Mouse (Mus musculus): Measurements from ENCODE around the gene Gm10320.

Gm10320 gene

DNA sequence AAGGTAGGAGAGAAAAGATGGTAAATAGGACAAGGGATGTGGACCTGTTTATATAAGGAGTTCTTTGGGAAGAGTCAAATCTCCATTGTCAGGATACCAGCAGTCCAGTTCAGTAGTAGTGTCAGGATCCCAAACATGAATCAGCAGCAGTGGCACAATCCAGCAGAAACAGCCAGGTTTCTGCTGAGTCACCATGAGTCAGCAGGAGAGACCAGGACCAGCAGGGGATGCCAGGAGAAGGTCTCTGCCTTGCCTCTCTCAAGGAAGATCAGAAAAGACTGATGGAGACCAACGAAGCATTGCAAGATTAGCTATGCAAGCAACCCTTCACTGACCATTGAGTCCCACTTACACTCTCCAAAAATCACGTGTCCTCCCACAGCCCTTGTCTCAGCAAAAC is 35.4 kb downstream of the Gm10320 start:
- no peak for DNase-seq (ENCODE audit: low spot score)

DNA sequence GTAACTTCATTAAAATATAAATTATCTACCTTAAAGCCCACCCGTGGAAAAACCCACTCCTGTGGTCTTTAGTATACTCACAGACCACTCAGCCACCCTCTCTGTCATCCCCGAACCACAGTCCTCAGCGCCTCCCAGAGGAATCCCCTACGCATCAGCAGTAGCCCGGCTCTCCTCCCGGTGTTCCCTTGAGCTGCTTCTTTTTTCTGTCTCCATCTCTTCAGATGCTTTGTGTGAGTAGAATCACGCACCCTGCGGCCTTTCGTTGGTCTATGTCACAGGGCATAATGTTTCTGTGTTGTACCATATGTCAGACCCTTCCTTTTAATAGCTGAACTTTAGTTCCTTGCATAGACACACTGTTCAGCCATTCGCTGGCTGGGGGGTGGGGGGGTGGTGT is 36.2 kb downstream of the Gm10320 start:
- DNase-seq (ENCODE audit: low spot score): no peak

DNA sequence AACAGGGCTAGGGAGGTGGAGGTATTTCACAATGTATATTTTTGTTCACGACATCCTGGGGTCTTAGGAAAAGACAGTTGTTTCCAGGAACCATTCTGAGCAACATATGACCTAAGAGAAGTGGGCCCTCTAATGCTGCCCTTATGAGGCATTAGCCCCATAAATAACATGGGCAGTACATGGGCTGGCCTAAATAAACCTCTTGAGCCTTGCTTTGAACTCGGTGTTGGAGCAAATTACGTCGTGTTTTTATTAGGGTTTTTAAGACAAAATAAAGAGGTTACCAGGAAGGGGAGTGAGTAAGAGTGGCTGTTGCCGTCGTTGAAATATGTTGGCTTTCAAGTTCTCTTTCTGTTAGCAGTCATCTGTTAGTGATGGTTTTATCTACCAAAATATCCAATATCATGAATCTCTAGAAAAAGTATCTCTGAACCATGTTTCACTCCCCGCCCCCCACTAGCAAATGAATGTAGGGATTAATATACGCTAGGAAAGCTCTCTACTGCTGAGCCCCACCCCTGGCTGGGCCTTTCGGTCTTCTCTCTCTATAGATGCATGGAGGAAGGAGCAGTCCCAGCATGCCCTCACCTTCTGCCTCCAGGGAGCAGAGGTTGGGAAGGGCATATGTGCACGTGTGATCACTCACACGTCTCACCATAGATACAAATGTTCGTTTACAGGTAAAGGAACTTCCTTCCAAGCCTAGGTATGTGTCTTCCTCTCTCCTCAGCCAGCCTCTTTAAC is 37.4 kb downstream of the Gm10320 start:
- no peak for DNase-seq (ENCODE audit: low spot score)

DNA sequence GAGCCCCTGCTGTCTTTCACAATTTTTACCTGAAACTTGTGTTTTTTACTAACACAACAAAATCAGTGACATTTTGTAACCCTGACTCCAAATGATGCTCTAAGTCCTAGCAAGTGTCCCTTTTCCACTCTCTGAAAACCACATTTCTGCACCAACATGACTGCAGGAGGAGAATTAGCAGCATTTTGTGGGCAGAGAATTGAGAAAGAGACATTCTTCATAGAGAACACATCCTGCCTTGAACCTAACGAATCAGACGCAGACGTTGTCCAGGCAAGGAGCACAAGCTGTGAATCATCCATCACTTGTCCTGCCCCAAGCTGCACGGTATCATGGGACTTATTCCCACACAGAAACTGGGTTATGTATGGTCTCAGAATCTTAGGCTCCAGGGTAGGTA is 38.7 kb downstream of the Gm10320 start:
- no peak for DNase-seq (ENCODE audit: low spot score)

DNA sequence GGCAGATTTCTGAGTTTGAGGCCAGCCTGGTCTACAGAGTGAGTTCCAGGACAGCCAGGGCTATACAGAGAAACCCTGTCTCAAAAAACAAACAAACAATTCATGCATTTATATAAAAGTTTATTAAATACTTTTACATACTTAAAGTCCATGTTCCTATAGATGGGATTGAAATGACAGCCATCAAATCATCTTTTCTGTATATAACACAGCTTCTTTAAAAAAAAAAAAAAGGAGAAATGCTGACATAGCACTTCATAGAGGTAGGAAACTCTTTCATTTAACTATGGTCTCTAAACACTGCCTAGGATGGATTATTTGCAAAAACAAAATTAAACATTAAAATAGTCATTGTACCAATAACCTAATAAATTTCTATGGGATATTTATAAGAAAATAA is 43.1 kb downstream of the Gm10320 start:
- no peak for DNase-seq (ENCODE audit: low spot score)

DNA sequence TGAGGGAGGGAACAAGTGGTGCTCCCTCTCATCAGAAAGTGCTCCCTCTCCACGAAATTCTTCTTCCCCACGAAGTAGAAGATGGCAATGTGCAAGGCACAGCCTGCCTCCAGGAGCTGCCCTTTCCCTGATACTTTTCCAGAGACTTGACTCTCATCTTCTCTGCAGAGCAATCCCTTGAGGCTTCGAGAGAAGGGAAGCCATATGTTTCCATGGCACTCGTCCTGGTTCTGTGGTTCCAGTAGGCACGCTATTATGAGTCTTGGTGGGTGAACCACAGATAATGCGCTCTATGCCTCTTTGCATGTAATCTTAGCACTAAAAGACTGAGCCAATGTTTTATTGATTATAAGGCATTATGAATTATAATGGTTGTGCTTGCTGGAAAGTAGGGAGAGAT is 44.1 kb downstream of the Gm10320 start:
- DNase-seq (ENCODE audit: low spot score): no peak

DNA sequence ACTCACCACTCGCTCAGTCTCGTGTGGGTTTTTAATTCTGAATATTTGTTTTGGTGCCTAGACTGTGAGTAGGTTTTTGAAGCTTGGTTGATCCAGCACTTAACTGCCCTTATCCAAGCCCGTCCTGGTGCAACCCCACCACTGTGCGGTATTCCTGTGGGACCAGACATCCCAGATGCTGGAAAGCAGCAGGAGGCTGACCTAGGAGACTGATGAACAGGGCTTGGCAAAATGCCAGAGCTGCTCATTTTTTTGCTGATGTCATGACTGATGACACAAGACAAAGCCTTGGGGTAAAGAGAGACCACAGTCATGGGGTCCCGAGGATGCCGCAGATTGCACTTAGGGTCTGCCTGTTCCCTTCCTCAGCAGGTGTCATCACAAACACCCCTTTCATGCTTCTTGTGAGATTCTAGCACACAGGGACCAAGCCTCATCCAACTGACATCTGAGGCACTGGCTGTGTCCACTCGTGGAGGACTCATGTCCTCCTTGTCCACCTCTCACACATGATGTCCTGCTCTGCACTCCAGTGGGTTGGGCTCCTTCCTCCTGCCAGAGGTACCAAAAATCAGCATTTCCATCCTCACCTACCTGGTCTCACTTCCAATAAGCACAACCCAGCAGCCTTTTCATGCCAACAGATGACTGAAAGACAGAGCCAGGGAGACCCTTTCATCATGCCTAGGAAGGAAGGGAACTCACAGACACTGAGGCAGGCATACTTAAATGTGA is 46.2 kb downstream of the Gm10320 start:
- no peak for DNase-seq (ENCODE audit: low spot score)

DNA sequence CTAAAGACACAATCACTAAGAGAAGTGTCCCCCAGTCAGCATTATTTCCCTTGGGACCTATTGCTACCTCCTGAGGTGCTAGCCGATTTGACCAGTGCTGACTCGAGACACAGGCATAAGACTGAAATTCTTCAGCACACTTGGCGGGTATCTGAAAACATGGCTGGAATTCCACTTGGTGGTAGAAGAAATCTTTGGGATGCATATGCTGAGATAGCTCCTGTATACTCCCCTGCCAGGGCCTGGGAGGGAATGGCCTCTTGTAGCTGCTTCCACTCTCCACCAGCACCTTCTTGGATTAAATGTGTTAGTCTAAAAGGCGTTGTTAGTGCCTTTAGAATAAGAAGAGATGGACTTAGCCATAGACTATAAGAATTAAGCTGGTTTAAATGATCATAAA is 50.8 kb downstream of the Gm10320 start:
- DNase-seq (ENCODE audit: low spot score): no peak

DNA sequence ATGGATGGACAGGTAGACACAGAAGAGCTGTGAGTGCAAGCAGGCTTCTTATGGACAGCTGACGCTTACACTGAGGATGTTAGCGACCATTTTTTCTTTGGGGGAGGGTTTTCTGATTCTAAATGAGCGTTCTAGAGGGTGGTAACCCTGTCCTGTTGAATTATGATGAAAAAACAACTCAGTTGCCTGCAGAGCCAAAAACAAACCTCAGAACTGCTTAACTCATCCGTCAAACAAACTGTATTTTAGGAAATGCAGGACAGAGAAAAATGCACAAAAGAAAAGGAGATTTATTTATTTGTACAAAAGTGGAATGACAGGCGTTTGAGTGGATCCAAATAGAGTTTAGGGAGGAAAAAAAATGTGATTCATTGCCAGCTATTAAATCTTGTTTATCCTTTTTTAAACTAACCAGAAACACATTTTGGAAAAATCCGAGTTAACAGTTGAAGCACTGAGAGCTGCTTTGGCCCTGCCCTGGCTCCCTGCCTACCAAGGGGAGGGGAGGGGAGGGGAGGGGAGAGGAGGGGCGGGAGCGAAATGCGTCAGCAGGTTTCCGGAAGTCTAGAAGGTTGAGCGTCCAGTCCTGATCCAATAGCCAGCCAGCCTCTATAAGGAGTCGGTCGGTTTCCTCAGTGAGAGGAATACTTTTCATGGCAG is 51.4 kb downstream of the Gm10320 start:
- no peak for DNase-seq (ENCODE audit: low spot score)

Data from layer of hippocampus, adult 9-10 months (tissue).